Mouse (Mus musculus) left cerebral cortex, postnatal 14 days (tissue): ENCODE measurements around the gene Zfp566. TPM values are rescaled to one million over a fixed set of nuclear protein-coding genes. Genes with fewer than 3 reads are reported as not detected.

Experiments
- DNase-seq, 2 experiments: peaks; one replicate each; pipeline ENCODE4 v3.0.0; 2021 to 2022; ENCODE audit warnings: low spot score in 2 of 2, mixed read lengths in 1 of 2
- intact Hi-C: fragments of 180-260 bp; cut with DNase I; formaldehyde crosslinking; loops from one replicate; pipeline ENCODE4 v1.15.1; 2025
- microRNA-seq, 2 experiments: library from miRNA; unstranded; fragments of <30 nt; microRNA quantifications; one replicate each; pipeline ENCODE4 v1.2.0; 2022
- total RNA-seq, 2 experiments: library from RNA; stranded (reverse); gene quantifications; 2 replicates each; pipeline ENCODE4 v1.2.3; 2021

Gene Zfp566
- total RNA-seq, 2 experiments from 2014 or later: 5.6 to 6.5 TPM

DNA sequence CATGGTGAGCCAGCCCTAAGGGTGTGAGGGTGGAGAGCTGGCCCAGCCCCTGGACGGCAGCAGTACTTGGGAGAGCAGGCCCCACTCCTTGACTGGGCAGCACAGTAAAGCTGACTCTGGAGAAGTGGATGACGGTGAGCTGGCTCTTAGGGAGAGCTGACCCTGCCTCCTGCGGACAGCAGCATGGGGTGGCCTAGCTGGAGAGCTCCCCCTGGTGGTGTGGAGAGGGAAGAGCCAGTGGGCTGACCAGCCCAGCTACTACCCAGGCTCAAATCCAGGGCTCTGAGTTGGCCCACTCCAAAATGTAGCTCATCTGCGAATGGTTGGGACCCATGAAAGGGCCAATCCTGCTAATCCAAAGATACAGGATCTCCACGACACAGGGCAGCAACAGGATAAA is 25.7 kb downstream of the Zfp566 start:
- no peak for DNase-seq
- intact Hi-C loops: loop anchor here (10.0 kb wide), 1 partner anchor 50 kb away; no protein-coding TSS in a partner anchor

DNA sequence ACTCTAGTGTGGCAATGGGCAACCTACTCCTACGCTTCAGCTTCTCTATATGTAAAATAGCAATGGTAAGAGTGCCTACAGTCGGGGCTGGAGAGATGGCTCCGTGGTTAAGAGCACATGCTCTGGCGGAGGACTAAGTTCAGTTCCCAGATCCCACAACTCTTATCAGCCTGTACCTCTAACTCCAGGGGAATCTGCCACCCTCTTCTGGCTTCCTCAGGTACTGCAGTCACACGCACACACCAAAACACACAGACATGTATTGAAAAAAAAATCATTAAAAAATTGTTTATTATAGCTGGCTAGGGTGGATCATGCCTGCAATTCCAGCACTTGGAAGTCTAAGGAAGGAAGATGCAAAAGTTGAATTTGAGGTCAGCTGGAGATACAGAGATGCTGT is 27.8 kb downstream of the Zfp566 start:
- no peak for DNase-seq
- intact Hi-C loops: loop anchor here (10.0 kb wide), 1 partner anchor 48 kb away; no protein-coding TSS in a partner anchor

DNA sequence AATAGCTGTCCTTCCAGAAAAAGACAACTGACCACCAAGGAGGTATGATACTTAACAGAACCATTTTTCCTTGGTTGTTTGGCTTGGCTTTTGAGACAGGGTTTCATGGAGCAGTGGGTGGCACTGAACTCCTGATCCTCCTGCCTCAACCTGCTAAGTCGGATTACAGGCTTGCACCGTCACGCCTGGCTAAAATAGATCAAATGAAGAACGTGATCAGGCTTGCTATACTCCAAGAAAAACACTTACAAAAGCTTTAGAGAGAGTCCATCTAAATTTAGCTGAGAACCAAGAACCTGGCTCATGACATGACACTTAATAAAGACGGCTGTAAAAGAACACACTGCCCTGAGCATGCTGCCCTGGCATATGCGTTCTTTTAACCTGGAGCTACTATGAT is 30.0 kb downstream of the Zfp566 start:
- intact Hi-C loops: loop anchor here (10.0 kb wide), 1 partner anchor 46 kb away; no protein-coding TSS in a partner anchor

DNA sequence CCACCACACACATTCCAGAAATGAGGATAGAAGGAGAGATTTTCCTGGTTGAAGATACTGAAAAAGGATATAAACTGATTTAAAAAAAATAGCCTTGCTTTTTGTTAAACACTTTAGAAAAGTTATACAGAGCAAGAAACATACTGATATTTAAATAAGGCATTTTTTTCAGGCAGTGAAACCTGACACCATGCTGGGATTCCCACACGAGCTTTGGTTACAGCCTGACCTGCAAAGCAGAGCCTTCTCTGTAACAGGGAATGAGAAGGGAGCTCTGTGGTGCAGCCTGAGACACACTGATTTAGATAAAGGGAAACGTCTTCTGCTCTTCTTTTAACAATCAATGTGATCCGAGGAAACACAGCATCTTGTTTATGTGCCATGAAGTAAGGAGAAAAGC is 36.7 kb downstream of the Zfp566 start:
- DNase-seq: no peak
- intact Hi-C loops: no loop called here

More for the DNA sequence above, 30.0 kb downstream of the Zfp566 start:
- no peak for DNase-seq

DNA sequence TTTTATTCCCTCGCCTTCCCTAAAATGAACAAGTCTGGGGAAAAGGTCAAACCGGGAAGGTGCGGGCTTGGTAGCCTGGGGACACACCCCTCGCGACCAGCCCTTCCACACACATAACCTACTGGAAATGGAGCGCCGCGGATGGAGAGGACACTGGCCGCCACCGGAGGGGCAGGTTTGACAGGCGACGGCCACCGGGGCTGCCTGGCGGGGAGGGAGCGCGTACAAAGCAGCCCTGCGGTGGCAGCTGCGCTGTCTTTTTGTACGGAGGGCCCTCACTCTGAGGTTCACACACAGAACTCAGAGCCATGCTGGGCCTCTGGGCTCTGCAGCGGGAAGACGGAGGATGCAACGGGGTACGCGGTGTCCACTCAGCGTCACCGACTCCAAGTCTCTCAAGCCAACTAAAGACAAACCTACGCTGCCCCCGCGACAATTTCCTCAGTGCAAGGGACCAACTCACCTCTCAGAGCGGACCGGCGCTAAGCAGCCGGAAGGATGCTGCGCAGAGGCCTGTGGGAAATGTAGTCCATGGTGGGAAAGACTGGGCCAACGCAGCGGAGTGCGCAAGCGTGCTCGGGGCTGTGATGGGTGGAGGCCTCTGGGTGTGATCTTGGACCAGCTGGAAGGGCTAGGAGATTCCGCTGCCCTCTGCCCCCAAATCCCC is 39.3 kb downstream of the Zfp566 start, which contains the start of gene Zfp14:
TSS of gene Zfp14 (minus strand) at position 499 of the 667 bp plus-strand sequence.
- peak; percentile 80 to 91 for DNase-seq
- intact Hi-C loops: no loop called here

DNA sequence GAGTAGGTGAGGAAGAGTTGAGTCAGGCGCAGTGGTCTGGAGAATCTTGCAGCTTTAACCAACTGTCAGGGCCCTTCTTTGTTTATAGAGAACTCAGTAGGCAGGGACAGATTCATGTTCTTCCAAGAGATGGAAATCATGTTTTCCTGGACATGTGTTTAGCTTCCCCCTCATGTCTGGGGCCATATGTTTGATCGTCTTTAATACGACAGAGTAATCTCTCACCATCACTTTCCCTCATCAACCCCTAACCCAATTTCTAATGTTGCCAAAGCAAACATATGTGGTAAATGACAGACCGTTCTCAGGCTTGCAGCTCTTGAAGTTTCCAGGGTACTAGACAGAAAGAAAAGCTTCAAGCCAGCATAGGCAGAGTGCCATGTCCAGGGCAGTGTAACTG is 42.2 kb downstream of the Zfp566 start:
- intact Hi-C loops: no loop called here
- no peak for DNase-seq

DNA sequence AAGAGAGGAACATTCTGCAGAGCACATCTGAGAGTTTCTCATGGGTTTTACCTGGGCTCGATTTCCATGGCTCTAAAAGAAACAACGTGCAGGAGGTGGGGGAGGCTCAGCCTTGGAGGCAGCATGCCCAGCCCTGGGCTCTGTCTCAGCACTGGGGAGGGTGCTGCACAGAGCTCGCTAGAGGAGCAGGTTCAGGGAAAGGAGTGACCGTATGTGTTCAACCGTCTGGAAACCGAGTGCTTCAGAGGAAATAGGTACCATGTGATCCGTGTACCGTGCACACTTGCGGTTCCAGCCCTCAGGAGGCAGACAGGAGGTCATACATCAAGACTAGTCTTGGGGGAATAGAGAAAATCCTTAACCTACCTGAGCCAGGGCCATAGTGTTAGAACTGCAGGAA is 46.0 kb downstream of the Zfp566 start:
- intact Hi-C loops: no loop called here
- DNase-seq: no peak

DNA sequence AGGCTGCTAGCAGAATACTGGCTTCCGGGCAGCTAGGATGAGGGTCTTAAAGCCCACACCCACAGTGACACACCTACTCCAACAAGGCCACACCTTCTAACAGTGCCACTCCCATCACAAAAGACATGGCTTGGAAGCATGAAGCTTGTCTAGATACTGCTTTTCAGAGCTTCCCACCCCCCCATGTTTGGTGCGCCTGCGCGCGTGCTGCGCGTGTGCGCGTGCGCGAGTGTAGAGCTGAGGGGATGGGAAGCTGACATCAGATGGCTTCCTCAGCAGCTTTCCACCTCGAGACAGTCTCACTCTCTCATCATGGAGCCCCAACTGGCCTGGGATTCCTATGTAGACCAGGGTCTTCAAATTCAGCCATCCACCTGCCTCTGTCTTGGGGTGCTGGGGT is 56.0 kb downstream of the Zfp566 start:
- intact Hi-C loops: no loop called here
- no peak for DNase-seq

DNA sequence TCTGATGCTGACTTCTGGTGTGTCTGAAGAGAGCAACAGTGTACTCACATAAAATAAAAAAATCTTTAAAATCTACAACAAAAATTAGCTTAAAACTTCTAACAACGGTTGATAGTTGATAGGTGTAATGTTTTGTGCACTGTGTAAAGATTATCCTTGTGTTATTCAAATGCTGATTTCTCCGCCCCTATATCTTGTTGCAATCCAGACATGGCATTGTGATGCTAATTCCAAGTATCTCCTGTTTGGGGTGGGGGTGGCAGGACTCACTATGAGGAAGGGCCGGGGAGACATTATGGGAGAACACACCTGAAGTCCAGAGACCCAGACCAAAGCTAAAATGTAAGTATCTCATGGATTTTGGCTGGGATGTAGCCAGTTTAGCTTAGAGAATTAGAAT is 58.9 kb downstream of the Zfp566 start:
- no peak for DNase-seq
- intact Hi-C loops: no loop called here

DNA sequence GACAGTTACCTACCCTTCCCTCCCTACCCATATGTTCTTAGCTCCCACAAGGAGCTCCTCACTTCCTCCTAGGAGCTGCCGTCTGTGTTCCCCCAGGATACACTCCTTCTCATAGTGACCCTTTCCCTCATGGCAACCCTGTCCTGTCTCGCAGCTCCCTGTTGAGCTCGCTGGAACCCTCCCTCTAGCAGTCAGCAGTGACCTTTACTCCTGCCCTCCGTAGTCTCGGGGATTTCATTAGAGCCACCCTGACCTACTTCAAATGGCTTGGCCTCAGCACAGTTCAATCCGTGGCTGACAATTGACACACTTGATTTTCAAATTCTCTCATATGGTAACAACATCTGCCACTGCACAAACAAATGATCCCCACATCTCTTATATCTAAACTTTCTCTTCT is 59.6 kb downstream of the Zfp566 start:
- intact Hi-C loops: no loop called here

DNA sequence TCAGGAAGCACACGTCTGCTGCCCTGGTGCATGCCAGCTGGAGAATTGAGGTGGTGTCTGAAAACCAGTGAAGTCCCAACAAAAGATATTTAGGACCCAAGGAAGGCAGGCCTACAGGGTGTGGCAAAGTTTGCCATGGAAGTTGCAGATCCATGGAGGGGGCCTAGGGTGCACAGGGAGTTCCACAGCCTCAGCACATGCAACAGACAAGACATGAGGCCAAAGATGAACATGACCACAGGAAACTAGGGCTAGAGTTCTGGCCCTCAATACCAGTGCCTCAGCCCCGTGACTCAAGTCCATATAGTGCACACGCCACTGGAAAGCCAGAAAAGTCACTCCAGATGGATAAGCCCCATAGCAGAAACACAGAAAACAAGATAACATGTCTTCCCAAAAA is 61.8 kb downstream of the Zfp566 start:
- intact Hi-C loops: no loop called here
- no peak for DNase-seq

More for the DNA sequence above, 59.6 kb downstream of the Zfp566 start:
- no peak for DNase-seq

Small RNAs within 50 kb of the gene (microRNA-seq; reads per million reads assigned to microRNA genes)
- gene Gm23368: 0 reads per million in 2 experiments

Other genes starting within 250 kb of the Zfp566 start
- 10 to 100 TPM; 20.3 to 23.2 TPM for gene Zfp940, start 236.9 kb downstream of the Zfp566 start, total RNA-seq
- gene Zfp420, start 230.5 kb downstream of the Zfp566 start, total RNA-seq: 10 to 100 TPM; 12.8 to 13.7 TPM
- 10 to 100 TPM; 21.5 to 22.5 TPM for gene Zfp27, start 184.0 kb downstream of the Zfp566 start, total RNA-seq
- 1 to 10 TPM; 7.5 to 8.2 TPM for gene Zfp383, start 182.3 kb downstream of the Zfp566 start, total RNA-seq
- gene Zfp74, start 136.4 kb downstream of the Zfp566 start, total RNA-seq: 10 to 100 TPM; 19.9 to 21.4 TPM
- 1 to 10 TPM; 3.7 TPM for gene Zfp568, start 106.6 kb downstream of the Zfp566 start, total RNA-seq
- gene Zfp14, start 39.1 kb downstream of the Zfp566 start, total RNA-seq: 1 to 10 TPM; 6.6 to 7.0 TPM
- 1 to 10 TPM; 2.7 to 4.3 TPM for gene Zfp82, start 17.6 kb downstream of the Zfp566 start, total RNA-seq
- gene Gm26920, start 117 bp downstream of the Zfp566 start, total RNA-seq: under 1 TPM in 1 of 2 experiments, not detected in 1; 0.59 TPM
- gene Zfp260, start 4.2 kb upstream of the Zfp566 start, total RNA-seq: 10 to 100 TPM; 54.8 to 67.7 TPM
- gene Zfp382, start 31.4 kb upstream of the Zfp566 start, total RNA-seq: 10 to 100 TPM; 29.8 to 35.3 TPM
- gene Zfp146, start 79.2 kb upstream of the Zfp566 start, total RNA-seq: 10 to 100 TPM; 45.7 to 47.1 TPM
- gene Cox7a1, start 93.6 kb upstream of the Zfp566 start, total RNA-seq: 1 to 10 TPM; 3.4 to 4.9 TPM
- gene Capns1, start 108.3 kb upstream of the Zfp566 start, total RNA-seq: 100 to 1,000 TPM; 194 to 196 TPM
- 10 to 100 TPM; 55.8 to 59.8 TPM for gene Polr2i, start 141.4 kb upstream of the Zfp566 start, total RNA-seq
- gene Tbcb, start 141.7 kb upstream of the Zfp566 start, total RNA-seq: 100 to 1,000 TPM; 149 to 153 TPM
- not detected for gene Ovol3, start 145.2 kb upstream of the Zfp566 start, total RNA-seq
- gene Thap8, start 189.6 kb upstream of the Zfp566 start, total RNA-seq: under 1 TPM in 1 of 2 experiments, not detected in 1; 0.26 TPM
- gene Wdr62, start 189.9 kb upstream of the Zfp566 start, total RNA-seq: 1 to 10 TPM; 1.2 to 2.0 TPM
- 100 to 1,000 TPM; 499 to 503 TPM for gene Clip3, start 201.2 kb upstream of the Zfp566 start, total RNA-seq
- 10 to 100 TPM; 53.4 to 55.3 TPM for gene Alkbh6, start 218.2 kb upstream of the Zfp566 start, total RNA-seq
- gene Syne4, start 224.3 kb upstream of the Zfp566 start, total RNA-seq: 1 to 10 TPM; 6.9 to 8.2 TPM
- under 1 TPM; 0.40 to 0.44 TPM for gene E130208F15Rik, start 231.2 kb upstream of the Zfp566 start, total RNA-seq
- gene Sdhaf1, start 233.4 kb upstream of the Zfp566 start, total RNA-seq: 10 to 100 TPM in 1 of 2 experiments, 1 to 10 TPM in 1; 7.3 to 10.2 TPM